Comparison of ENCODE assay signal across 8 mouse cellular contexts in genomic region chr2:128123921-128124683, GRCm38 (mm10). TPM values are rescaled to one million over a fixed set of nuclear protein-coding genes. Genes with fewer than 3 reads are reported as not detected.
A peak's percentile ranks its signal among the peaks of the same experiment; 100 is the strongest.
DNase-seq lines count a peak whose midpoint lies in the region; ATAC-seq and TF ChIP-seq lines count a peak whose summit lies in the region.

No protein-coding gene starts in this region.

- H3K9ac ChIP-seq in heart, adult 2 months (ENCODE audit: low read depth, low read length): no peak overlapping the region
- peak overlapping the region; percentile 70 for H3K9ac ChIP-seq in heart, embryonic 12.5 days
- 0 out of 2 replicates have a peak overlapping the region, but pooled peaks have one; percentile 15 for H3K9ac ChIP-seq in midbrain, embryonic 15.5 days

- intact Hi-C loops in heart, adult 2 months (cut with DNase I): loop anchor here (2.0 to 5.0 kb wide), 4 partner anchors 63 to 449 kb away; no protein-coding TSS in a partner anchor
- intact Hi-C loops in heart, postnatal 25 days (cut with DNase I): loop anchor here (2.0 kb wide), 2 partner anchors 43 to 235 kb away; no protein-coding TSS in a partner anchor

- peak overlapping the region; percentile 98 for H3K4me2 ChIP-seq in heart, embryonic 12.5 days
- peak overlapping the region; percentile 99 for H3K4me2 ChIP-seq in midbrain, embryonic 15.5 days

- peaks cover 8% of the 10 kb centered on the region for H3K4me1 ChIP-seq in heart, adult 2 months (ENCODE audit: control insufficient read depth, insufficient read depth, low read length)
- H3K4me1 ChIP-seq in heart, embryonic 12.5 days (replicated peaks): peaks cover 35% of the 10 kb centered on the region
- peaks cover 55% of the 10 kb centered on the region for H3K4me1 ChIP-seq in limb, embryonic 10.5 days
- H3K4me1 ChIP-seq in midbrain, embryonic 15.5 days: peaks cover 57% of the 10 kb centered on the region

- 41% methylated on average over 23 of the region's 23 CpGs for WGBS in heart, adult 2 months
- 4% methylated on average over 23 of the region's 23 CpGs for WGBS in heart, embryonic 12.5 days
- WGBS in limb, embryonic 10.5 days: 2% methylated on average over 23 of the region's 23 CpGs
- WGBS in midbrain, embryonic 15.5 days: 4% methylated on average over 23 of the region's 23 CpGs

- H3K36me3 ChIP-seq in heart, adult 2 months (ENCODE audit: control insufficient read depth, insufficient read depth, low read length): no peaks in the 10 kb centered on the region
- H3K36me3 ChIP-seq in heart, embryonic 12.5 days: peaks cover 3% of the 10 kb centered on the region; the same call in 1 of the 2 replicates
- 0 out of 2 replicates have a peak, but pooled peaks cover 2% of the 10 kb centered on the region for H3K36me3 ChIP-seq in limb, embryonic 10.5 days
- no peaks in the 10 kb centered on the region for H3K36me3 ChIP-seq in midbrain, embryonic 15.5 days (replicated peaks)

- TF ChIP-seq EP300 in heart, adult 2 months (IDR thresholded peaks at IDR 0.05; ENCODE audit: insufficient read depth, low read depth, low read length): no peak

- TF ChIP-seq CTCF in heart, adult 2 months (IDR thresholded peaks at IDR 0.05): no peak

- H3K27me3 ChIP-seq in heart, adult 2 months (ENCODE audit: control insufficient read depth, insufficient read depth, low read length): no peaks in the 10 kb centered on the region
- H3K27me3 ChIP-seq in heart, embryonic 12.5 days (replicated peaks): 0 out of 2 replicates have a peak, but pooled peaks cover 7% of the 10 kb centered on the region
- peaks cover 37% of the 10 kb centered on the region for H3K27me3 ChIP-seq in limb, embryonic 10.5 days (ENCODE audit: low read depth, poor library complexity, severe bottlenecking)
- H3K27me3 ChIP-seq in midbrain, embryonic 15.5 days (replicated peaks): peaks cover 29% of the 10 kb centered on the region

- peak; percentile 28 to 45 for DNase-seq in heart, adult 2 months
- no peak for DNase-seq in heart, postnatal 25 days (ENCODE audit: low spot score)
- DNase-seq in NIH3T3 (ENCODE audit: low read depth) (peak; percentile 62), adipocyte (ENCODE audit: low spot score) (no peak)
- peak; percentile 59 for DNase-seq in limb, embryonic 10.5 days (ENCODE audit: low spot score)
- DNase-seq in cerebellum, adult 18-20 months: no peak

- no peak for ATAC-seq in heart, embryonic 12.5 days (ENCODE audit: insufficient number of reproducible peaks, low FRiP score)
- ATAC-seq in midbrain, embryonic 15.5 days (replicated peaks): no peak

- no peak overlapping the region for H3K27ac ChIP-seq in heart, adult 2 months
- H3K27ac ChIP-seq in heart, embryonic 12.5 days (ENCODE audit: poor library complexity, severe bottlenecking): no peak overlapping the region
- H3K27ac ChIP-seq in limb, embryonic 10.5 days: 0 out of 2 replicates have a peak overlapping the region, but pooled peaks have one; percentile 97
- H3K27ac ChIP-seq in midbrain, embryonic 15.5 days: no peak overlapping the region

- peak overlapping the region; percentile 32 for H3K4me3 ChIP-seq in heart, adult 2 months
- H3K4me3 ChIP-seq in heart, embryonic 12.5 days: peak overlapping the region; percentile 76
- peak overlapping the region; percentile 86 for H3K4me3 ChIP-seq in limb, embryonic 10.5 days
- H3K4me3 ChIP-seq in midbrain, embryonic 15.5 days: peak overlapping the region; percentile 84

- no peak for TF ChIP-seq POLR2A in heart, adult 2 months (IDR thresholded peaks at IDR 0.05; ENCODE audit: insufficient read depth, low read depth, low read length)

- H3K9me3 ChIP-seq in heart, embryonic 12.5 days (replicated peaks): no peaks in the 10 kb centered on the region
- H3K9me3 ChIP-seq in limb, embryonic 10.5 days (replicated peaks): no peaks in the 10 kb centered on the region
- no peaks in the 10 kb centered on the region for H3K9me3 ChIP-seq in midbrain, embryonic 15.5 days

- no peaks in the 10 kb centered on the region for H3K79me2 ChIP-seq in heart, adult 2 months (replicated peaks; ENCODE audit: control insufficient read depth, insufficient read depth, low read length)

RNA-seq across cellular contexts. Expression of gene Bcl2l11, which starts 1.7 kb away (rescaled TPM):
- total RNA-seq in heart, adult 2 months (2021): 10 to 100 TPM; 13.5 to 19.9 TPM
- polyA plus RNA-seq in heart, adult 2 months (2012; rRNA removed): 10.9 and 14.9 TPM in 2 replicates
- 10 to 100 TPM; 15.2 to 18.8 TPM for total RNA-seq in heart, postnatal 25 days (2021)
- 21.6 and 23.3 TPM in 2 replicates for polyA plus RNA-seq in heart, embryonic 12.5 days (2016; fragmentation: Nextera tagmentation; extraction: Ambion mirVana)
- 28.4 and 35.9 TPM in 2 replicates for polyA plus RNA-seq in limb, embryonic 10.5 days (2016; fragmentation: Nextera tagmentation; extraction: Ambion mirVana)
- polyA plus RNA-seq in midbrain, embryonic 15.5 days (2015; fragmentation: Nextera tagmentation; extraction: Ambion mirVana): 11.8 and 12.0 TPM in 2 replicates

Comparison
In these comparisons a context has a peak if more than half of its experiments do, and no peak if none do; other contexts are left out.
1. DNase-seq: peak in heart, adult 2 months (2 of 2), NIH3T3 (single experiment) and limb, embryonic 10.5 days (single experiment); none in heart, postnatal 25 days (single experiment), adipocyte (single experiment) and cerebellum, adult 18-20 months (0 of 2).
2. H3K4me3 ChIP-seq: peak in every context shown above with its lines; median percentile 86 in limb, embryonic 10.5 days; 84 in midbrain, embryonic 15.5 days; 76 in heart, embryonic 12.5 days; 32 in heart, adult 2 months.